Mouse (Mus musculus): ENCODE data around the gene Gm10283. TPM values are rescaled to one million over a fixed set of nuclear protein-coding genes. Genes with fewer than 3 reads are reported as not detected.
"Not testable (repeated sequence)": the region's sequence is repeated elsewhere in the genome, so short reads cannot be mapped to it uniquely, and the experiment has no call there.

Gene Gm10283
- total RNA-seq (2021), result not detected

DNA sequence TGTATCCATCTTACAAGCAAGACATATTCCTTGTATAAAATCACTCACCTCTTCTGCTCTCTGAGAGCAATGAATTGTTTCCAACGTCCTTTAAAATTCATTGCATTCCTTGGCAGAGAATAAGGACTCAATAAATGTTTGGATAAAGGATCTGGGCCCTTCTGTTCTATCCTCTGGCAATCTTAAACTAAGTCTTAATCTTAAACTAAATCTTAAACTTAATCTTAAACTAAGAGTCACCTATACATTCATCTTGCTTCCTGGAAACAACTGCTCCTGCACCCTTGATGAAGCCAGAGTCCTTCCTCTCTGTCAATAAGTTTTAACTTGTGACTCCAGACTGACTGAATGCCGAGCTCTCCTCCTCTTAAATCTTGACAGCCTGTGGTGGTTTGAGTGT is at the start of gene Gm10283:
TSS of gene Gm10283 (minus strand) at position 101 of the 400 bp plus-strand sequence.
- DNase-seq (ENCODE audit: extremely low spot score in 1 of 2, low spot score in 1 of 2), result no peak

DNA sequence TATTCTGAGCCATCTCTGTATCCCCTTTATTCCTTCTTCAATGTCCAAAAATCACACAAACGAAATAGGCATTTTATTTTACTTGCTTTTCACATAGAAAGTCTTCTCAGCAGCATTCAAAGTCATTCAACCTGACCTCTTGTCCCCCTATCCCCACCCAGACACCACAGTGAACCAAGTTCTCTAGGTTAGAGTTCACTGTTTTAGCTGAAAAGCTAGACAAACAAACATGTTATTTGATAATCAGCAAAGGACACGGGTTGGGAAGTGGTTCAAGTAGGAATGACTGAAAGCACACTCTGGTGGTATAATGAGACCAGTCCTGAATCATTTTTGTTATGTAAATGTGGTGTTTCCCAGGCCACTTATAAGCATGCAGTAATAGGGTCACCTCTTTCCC is 31.9 kb upstream of the Gm10283 start:
- DNase-seq (ENCODE audit: extremely low spot score in 1 of 2, low spot score in 1 of 2), result no peak

DNA sequence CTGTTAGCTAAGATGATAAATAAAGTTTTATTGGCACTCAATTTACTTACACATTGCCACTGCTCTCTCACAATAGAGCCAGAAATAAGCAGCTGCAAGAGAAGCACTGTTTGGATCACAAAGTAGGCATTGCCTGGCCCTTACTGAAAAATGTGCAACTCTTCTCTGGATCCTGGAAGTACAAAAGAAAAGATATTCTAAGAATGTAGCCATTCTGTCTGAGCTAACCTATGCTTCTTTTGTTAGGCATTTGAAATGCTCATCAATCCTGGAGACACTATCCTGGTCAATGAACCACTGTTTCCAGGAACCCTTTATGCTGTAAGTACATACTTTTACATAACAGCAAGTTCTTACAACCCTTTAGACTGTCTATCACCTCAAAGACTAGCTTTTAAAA is 15.3 kb upstream of the Gm10283 start:
- no peak for DNase-seq (ENCODE audit: extremely low spot score in 1 of 2, low spot score in 1 of 2)

DNA sequence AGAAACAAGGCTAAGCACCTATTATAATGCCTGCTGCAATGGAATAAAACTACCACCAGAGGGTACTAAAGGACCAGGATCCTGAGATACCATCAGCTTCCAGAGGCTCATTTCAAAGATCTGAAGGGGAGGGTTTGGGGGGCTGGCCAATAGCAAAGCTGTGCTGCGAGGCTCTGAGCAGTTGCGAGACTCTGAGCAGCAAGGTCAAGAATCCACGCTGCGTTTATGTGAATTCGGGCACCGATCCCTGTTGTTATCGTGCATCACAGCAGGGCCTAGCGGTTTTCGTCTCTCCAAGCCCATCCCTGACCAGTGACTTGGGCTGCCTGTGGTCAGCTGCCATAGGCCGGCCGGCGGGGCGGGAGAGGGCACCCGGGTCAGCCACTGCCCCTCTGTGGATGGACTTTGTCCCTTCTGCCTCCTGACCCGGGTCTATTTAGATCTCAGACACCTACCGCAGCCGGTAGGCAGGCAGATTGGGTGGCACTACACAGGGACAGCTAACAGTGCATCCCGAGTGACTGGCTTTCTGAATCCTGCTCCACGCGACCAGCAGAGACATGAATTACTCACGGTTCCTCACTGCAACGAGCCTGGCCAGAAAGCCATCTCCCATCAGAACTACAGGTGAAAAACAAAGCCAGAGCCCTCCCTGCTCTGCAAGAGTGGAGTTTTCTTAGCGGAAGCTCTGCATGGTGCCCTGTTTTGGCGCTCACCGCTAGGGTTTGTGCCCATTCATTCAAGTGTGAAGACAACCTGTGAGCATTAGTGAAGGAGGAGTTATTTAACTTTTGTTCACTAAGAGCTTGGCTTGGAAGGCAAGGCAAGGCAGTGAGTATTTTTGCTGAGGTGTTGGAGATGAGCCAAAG is 2.9 kb upstream of the Gm10283 start, which contains the start of gene Aadat:
TSS of gene Aadat (plus strand) at position 280 of the 869 bp plus-strand sequence.
- peak; percentile 46 to 58 for DNase-seq (ENCODE audit: extremely low spot score in 1 of 2, low spot score in 1 of 2)

DNA sequence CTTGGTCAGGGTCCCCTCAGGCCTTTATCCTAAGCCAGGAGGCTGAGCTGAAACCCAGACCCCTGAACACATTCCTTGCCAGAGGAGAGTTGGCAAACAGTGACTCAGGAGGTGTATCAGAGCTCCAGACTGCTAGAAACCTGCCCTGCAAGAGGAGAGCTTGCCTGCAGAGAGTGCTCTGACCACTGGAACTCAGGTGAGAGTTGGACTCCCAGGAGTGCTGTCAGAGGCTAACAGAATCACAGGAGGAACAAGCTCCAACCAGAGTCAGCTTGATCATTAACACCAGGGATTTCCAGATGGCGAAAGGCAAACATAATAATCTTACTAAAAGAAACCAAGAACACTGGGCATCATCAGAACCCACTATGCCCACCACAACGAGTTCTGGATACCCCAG is 8.0 kb downstream of the Gm10283 start:
- not testable (repeated sequence) for DNase-seq (ENCODE audit: extremely low spot score in 1 of 2, low spot score in 1 of 2)

DNA sequence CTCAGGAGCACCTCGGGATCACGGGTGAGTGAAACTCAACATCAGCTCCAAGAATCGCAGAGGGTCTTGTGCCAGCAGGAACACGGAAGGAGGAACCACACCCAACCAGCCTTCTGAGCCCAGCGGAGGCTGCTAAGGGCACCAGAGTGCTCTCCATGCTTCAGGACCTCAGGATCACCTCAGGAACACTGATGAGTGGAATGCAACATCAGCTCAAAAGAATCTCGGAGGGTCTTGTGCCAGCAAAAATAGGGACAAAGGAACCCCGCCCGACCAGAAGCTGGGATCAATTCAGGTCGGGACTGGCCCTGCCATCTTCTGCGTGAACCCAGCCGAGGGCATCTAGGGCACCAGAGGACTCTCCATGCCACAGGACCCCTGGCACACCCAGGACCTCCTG is 8.4 kb downstream of the Gm10283 start:
- no peak for DNase-seq (ENCODE audit: extremely low spot score in 1 of 2, low spot score in 1 of 2)

DNA sequence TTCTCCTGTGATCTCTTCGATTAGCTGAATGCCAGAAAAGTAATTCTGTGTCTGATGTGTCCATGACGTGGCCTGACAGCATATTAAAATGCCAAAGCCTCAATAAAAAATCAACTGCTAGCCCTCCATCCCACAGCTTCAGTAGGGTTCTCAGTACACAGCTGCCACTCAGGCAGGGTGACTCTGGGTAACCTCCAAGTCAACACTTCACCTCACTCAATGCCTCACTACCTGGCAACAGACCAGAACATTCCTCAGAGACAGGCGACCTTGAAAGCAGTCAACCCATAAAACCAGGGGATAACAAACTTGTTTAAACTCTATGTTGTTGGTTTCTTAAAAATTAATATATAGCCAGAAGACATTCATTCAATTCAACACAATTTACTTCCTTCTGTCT is 10.5 kb downstream of the Gm10283 start:
- no peak for DNase-seq (ENCODE audit: extremely low spot score in 1 of 2, low spot score in 1 of 2)

DNA sequence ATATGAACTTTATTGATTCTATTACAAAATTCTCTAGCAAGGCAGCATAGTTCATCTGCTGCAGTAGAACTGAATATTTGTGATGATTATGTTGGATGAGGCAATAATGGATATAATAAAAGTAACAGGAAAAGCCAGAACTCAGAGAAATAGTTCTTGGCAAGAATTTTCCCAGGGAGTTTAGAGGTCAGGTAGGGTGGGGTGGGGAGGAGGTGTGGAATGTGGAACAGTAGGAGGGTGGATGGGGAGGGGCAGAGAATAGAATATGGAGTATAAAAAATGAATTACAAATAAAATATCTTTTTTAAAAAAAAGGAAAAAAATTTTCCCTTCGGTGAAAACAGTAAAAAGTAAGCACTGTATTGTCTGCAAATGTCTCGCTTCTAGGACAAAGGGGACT is 11.1 kb downstream of the Gm10283 start:
- DNase-seq (ENCODE audit: extremely low spot score in 1 of 2, low spot score in 1 of 2), result no peak

DNA sequence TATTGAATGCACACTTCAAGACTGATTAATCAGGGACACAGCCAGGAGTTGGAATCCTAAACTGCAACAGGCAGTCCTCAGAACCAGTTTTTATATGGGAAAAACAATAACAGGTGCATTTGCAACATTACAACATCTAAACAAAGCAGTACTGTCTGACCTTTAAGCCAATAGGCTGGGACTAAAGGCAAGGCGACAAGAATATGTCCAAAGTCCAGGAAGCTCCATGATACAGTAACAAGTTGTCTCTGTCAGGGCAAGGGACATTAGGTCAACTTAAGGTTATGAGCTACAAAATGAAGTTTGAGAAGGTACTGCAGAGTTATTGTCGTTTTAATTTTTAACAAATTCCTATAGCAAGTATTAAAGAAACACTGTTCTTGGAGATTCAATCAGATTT is 12.9 kb downstream of the Gm10283 start:
- no peak for DNase-seq (ENCODE audit: extremely low spot score in 1 of 2, low spot score in 1 of 2)

DNA sequence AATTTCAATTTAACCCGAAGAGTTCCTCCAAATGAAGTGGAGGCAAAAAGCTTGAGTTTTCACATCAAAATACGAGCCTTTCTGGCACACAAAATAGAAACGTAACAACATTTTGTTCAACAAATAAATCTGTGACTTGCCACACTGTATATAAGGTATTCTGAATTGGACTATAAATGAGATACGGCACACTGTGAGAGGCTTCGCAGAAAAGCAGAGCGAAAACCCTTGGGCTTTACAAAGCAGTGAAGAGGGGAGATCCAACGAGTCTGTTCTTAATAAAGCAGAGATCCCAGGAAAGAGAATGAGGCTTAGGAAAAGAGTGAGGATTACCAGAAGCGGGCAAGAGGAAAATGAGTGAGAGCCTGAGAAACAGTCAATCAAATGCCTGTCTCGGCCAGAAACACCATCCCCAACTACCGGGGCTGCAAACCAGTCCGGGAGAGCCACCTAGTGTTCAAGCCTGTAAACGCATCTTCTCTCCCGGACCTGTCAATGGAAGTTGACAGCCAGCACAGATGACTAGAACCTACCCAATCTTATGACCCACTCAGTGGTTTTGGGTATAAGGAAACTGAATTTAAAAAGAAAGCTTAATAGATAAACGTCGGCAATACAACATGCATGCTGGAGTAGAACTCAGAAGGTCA is 36.2 kb downstream of the Gm10283 start:
- DNase-seq (ENCODE audit: extremely low spot score in 1 of 2, low spot score in 1 of 2), result peak; percentile 56 to 79

DNA sequence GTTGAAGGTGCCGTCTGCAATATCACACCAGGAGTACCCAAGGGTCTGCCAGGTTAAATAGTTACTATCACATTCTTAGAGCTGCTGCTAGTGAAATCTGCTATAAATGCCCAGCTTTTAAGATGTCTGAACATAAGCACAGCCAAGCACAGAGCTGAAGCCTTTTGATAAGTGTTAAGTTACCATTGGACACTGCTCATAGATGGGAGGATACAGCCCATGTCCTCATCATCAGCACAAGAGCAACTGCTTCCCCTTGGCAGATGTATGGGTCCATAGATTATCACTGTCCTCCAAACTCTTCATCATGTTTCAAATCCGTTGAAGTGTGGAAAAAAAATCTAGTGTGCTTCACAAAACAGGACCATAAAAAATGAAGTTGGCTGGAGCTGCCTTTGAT is 53.7 kb downstream of the Gm10283 start:
- no peak for DNase-seq (ENCODE audit: extremely low spot score in 1 of 2, low spot score in 1 of 2)

DNA sequence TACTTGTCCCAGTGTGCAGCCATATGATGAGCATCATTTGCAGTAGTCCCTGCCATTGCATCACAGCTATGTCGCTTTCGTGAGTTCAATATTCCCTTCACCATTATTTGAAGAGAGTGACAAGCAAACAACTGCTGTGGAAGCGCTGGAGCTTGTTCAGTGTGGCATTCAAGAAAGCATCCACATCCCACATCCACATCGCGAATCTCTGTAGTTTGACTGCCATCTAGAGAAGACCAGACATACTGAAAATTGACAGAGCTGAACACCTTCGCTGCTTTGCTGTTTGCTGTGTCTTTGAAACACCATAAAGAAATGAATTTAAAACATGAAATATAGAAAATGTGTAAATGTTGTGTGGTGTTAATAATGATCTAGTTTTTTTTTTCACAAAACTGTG is 58.0 kb downstream of the Gm10283 start:
- DNase-seq (ENCODE audit: extremely low spot score in 1 of 2, low spot score in 1 of 2), result peak in 1 of 2 experiments; percentile 7

DNA sequence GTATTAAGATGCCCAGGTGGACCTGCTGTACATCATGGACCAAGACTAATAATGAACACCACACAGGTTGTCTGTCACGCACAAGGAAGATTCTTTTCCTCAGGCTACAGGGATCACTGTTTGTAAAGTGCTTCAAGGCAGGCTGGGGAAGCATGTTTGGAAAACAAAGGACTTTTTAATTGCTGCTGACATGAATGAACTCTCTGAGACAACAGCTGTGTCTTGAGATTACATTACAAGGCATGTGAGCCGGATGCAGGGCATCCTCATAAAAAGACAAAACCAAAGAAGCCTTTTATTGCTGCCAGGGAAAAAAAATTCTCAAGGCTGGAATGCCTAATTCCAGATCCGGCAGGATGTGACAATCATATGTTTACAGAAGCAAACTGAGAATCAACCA is 64.4 kb downstream of the Gm10283 start:
- no peak for DNase-seq (ENCODE audit: extremely low spot score in 1 of 2, low spot score in 1 of 2)

DNA sequence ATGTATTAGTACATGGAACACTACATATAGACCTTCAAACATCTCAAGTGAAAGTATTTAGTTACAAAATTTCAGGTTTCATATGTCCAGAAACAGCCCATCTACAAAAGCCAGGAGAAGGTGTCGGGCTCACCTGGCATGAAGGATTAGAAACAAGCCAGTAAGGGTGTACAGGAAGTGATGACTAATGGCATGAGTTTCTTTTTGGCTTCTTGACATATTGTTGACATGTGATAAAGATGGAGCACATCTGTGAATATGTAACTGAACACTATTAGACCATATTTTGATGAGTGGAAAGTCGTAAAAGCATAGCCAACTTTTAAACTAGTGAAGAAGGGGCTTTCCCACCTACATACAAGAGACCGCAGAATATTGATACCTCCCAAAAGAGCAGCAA is 66.1 kb downstream of the Gm10283 start:
- DNase-seq (ENCODE audit: extremely low spot score in 1 of 2, low spot score in 1 of 2), result no peak

DNA sequence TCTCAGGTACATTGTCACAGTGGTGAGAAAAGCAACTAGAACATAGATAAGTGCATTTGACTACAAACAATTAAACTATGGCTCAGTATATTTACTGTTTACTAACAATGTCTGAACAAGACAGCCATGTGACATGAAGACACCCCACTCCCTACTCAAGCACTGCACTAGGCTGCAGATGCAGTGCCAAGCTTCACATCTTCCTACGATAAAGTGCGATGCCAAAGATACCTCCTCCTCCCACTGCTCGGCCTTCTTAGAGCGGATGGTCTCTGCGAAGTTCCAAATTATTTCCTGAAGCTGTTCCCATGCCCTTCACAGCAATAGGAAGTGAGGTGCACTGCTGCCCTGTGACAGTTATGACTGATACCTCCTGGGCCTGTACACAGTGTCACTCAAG is 70.3 kb downstream of the Gm10283 start:
- no peak for DNase-seq (ENCODE audit: extremely low spot score in 1 of 2, low spot score in 1 of 2)

DNA sequence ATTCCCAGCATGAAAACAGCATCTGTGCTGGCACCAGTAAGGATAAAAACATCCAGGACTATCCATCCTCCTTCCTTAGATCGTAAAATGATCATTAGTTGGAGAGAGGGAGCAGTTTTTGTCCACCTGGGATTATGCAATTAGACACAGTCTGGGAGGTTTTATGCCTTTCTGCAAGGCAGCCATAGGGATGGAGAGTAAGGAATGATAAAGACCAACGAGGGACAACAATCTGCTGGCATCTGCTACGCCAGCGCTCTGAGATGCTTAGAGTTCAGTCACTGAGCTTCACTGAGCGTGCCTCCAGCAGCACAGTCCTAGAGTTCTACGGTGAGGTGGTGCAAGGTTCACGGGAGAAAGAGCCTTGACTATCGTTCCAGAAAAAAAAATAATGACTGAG is 96.6 kb downstream of the Gm10283 start:
- DNase-seq (ENCODE audit: extremely low spot score in 1 of 2, low spot score in 1 of 2), result no peak

DNA sequence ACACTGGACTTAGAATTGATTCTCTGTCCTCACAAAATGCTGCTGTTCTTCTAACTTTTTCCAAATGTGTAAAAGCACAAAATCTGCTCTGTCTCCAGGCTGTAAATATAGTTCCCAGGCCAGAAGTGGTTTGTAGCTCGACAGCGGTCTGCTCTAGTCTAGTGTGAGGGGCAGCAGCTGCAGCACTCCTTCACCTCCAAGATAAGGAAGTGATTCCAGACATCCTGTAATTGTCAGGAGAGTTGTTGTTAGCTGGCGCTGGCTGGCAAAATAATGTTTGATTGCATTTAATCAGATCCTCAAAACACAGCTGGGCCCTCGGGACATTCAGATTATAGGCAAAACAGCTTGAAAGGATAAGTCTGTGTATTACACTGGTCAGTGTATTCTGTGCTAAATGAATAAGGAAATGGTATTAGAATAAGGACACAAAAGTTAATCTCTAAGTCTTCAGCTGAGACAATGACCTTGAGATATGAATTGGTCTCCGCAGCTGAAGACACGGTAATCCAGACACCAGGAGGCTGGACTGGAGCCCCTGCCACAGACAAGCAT is 97.9 kb downstream of the Gm10283 start:
- DNase-seq (ENCODE audit: extremely low spot score in 1 of 2, low spot score in 1 of 2), result no peak

DNA sequence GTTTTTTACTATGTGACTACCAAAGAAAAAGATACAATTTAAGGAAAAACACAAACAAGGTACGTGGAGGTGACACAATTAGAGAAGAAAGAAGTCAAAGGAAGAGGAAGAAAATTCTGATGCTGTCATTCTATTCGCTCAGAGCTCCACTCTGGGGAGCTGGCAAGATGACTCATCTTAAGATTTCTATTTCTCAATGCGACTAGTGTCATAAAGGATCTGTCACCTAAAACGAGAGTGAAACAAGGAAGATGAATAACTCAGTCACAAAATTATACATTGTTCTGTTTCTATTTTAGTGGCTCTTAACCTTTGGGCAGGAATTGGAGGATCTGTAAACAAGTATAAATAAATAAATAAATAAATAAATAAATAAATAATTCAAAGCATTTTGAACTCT is 109.3 kb downstream of the Gm10283 start:
- no peak for DNase-seq (ENCODE audit: extremely low spot score in 1 of 2, low spot score in 1 of 2)

DNA sequence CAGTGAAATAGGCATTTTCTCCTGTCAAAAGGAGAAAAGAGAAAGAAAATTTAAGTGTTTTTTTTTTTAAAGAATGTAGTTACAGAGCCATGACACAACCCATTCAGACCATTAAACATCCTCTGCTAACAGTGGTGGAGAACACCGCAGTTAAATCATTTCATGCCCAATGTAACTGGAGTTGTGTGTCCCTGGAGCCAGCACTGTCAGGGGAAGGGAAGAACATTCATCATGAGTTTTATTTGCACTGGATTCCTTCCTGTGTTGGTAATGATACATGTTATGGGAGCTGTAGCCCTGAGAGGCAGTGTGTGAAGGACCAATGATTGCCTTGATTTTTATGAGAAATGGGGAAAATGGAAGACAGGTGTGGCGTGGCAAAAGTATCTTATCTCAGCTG is 116.4 kb downstream of the Gm10283 start:
- no peak for DNase-seq (ENCODE audit: extremely low spot score in 1 of 2, low spot score in 1 of 2)

Data from layer of hippocampus, postnatal 25 days (tissue).